Mouse (Mus musculus) embryonic stem cell, embryonic (primary cell): Measurements from ENCODE around the gene Ankrd34a.

ENCODE experiments used
- CTCF ChIA-PET, 4 experiments: fragments of 300-600 bp in 2 of 4; fragments of 350-600 bp in 2 of 4; sonication (Branson Sonifier 250); formaldehyde crosslinking; loops; one replicate each; lab custom pipeline; 2022; ENCODE audit warnings: inconsistent platforms in 2 of 4; lab: Charles Lee
- POLR2A ChIA-PET, 4 experiments: fragments of 300-600 bp in 2 of 4; fragments of 350-600 bp in 2 of 4; sonication (Branson Sonifier 250); formaldehyde crosslinking; loops; one replicate each; lab custom pipeline; 2022; ENCODE audit warnings: antibody characterized with exemption in 4 of 4, inconsistent platforms in 1 of 4; lab: Charles Lee

Ankrd34a gene

DNA sequence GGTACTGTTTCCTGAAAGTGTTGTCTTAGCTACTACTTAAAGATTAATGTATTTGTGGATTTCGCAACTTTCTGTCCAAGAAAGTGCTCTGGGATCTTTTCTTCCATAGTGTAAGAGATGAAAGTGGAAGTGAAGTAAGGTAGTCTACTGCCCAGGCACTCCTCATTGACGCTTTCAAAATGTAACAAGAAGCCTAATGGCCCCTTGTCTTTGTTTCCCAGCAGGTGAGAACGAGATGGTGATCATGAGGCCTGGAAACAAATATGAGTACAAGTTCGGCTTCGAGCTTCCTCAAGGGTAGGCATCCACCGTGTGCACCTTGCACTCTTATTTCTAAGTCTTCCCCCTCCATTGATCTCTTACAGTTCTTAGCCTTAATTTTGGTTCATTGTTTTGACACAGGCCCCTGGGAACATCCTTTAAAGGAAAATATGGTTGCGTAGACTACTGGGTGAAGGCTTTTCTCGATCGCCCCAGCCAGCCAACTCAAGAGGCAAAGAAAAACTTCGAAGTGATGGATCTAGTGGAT is 37.7 kb upstream of the Ankrd34a start:
- ChIA-PET POLR2A (interaction anchor here in 3 of 4 experiments (0.6 to 26.7 kb wide), 21 partner anchors 8 to 233 kb away, joined by 3 to 969 read pairs (median 4); partner anchors contain the start of genes Gm16253 (in 3 of the 3), Polr3gl (in 2 of the 3), Ankrd34a (in 1 of the 3) and Lix1l (in 1 of the 3)), CTCF (interaction anchor here in 1 of 4 experiments (1.5 kb wide), 1 partner anchor 21 kb away, joined by 5 read pairs; no protein-coding TSS in a partner anchor)

DNA sequence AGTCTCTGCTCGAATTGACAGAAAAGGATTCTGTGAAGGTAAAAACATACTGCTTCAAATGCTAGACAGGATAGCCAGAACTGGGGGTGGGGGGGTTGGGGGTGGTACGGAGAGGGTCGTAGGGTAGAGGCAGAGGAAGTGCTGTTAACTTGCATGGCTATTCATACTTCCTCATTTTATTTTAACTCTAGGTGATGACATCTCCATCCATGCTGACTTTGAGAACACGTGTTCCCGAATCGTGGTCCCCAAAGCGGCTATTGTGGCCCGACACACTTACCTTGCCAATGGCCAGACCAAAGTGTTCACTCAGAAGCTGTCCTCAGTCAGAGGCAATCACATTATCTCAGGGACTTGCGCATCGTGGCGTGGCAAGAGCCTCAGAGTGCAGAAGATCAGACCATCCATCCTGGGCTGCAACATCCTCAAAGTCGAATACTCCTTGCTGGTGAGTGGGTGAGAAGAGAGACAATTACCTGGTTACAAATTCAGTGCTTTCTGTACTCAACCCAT is 37.0 kb upstream of the Ankrd34a start:
- CTCF ChIA-PET = interaction anchor here in 1 of 4 experiments (1.5 kb wide), 1 partner anchor 21 kb away, joined by 5 read pairs; no protein-coding TSS in a partner anchor
- POLR2A ChIA-PET = interaction anchor here in 3 of 4 experiments (0.6 to 26.7 kb wide), 18 partner anchors 9 to 116 kb away, joined by 3 to 969 read pairs (median 4); partner anchors contain the start of genes Gm16253 (in 3 of the 3), Polr3gl (in 1 of the 3) and Rbm8a (in 1 of the 3)

DNA sequence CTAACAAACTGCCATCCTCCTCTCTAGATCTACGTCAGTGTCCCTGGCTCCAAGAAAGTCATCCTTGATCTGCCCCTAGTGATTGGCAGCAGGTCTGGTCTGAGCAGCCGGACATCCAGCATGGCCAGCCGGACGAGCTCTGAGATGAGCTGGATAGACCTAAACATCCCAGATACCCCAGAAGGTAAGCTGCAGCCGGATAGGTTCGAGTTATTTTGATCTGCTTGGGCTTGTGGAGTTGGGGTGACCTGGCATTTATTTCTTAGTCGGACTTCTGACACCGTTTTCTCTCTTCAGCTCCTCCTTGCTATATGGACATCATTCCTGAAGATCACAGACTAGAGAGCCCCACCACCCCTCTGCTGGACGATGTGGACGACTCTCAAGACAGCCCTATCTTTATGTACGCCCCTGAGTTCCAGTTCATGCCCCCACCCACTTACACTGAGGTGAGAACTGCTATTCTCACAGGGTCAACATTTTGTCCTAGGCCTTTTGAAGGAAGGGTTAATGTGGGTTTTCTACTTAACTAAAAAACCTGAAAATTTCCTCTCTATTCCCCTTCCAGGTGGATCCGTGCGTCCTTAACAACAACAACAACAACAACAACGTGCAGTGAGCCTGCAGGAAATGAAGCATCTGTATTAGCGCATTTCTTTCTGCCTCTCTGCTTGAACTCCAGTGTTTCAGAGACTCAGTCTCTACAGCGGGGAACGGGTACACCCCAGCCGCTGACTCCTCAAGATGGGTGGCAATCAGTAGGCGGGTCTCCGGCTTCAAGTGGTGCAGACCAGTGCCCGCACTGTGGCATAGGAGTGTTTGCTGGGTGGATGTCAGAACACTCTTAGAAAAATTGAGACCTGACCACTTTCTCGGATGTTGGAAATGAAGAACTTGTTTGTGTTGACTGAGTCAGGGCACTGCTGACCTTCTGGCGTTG is 36.3 kb upstream of the Ankrd34a start:
- CTCF ChIA-PET = interaction anchor here in 2 of 4 experiments (1.1 to 2.7 kb wide), 4 partner anchors 17 to 133 kb away, joined by 3 to 24 read pairs (median 10); partner anchors contain the start of gene Gm16253 (in 1 of the 2)
- POLR2A ChIA-PET = interaction anchor here in 3 of 4 experiments (0.6 to 26.7 kb wide), 28 partner anchors 10 to 136 kb away, joined by 3 to 969 read pairs (median 6); partner anchors contain the start of genes Gm16253 (in 3 of the 3), Rbm8a (in 2 of the 3), Pias3 (in 1 of the 3) and Polr3gl (in 1 of the 3)

DNA sequence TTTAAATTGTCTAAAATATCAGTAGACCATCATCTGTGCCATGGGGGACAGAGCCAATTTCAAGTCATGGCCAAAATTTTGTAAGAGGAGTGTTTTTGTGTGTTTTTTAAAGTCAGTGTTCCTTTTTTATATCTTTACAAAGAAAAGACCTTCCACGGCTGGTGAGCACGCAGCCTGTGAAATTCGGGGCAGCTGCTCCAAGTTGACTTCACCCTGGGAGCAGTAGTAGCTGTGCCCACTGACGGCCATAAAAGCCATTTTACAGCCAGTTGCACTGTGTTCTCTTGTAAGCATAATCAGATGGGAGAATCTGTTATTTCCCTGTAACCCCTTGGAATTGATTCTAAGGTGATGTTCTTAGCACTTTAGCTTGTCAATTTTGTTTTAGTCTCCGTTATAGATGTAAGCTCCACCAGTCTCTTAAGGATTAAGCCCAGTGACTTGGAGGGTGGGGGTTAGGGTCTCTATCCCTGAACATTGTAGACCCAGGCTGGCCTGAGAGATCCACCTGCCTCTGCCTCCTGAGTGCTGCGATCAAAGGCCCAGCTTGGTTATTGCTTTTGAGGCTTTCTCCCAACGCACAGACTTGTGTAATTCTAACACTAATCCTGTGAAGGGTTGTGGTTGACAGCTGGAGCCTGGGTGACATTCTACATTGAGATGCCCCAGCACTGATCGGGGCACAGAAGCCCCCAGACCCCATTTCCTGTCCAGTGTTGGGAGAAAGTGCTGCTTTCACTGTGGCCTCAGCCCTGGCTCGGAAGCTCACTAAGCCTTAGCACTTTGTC is 35.4 kb upstream of the Ankrd34a start:
- ChIA-PET POLR2A (interaction anchor here in 3 of 4 experiments (0.6 to 26.7 kb wide), 43 partner anchors 2 to 702 kb away, joined by 3 to 969 read pairs (median 6); partner anchors contain the start of genes Gm16253 (in 3 of the 3), Rbm8a (in 3 of the 3), Lix1l (in 2 of the 3) and Polr3gl (in 2 of the 3)), CTCF (interaction anchor here in 3 of 4 experiments (1.1 to 3.0 kb wide), 7 partner anchors 10 to 132 kb away, joined by 3 to 24 read pairs (median 6); partner anchors contain the start of genes Gm16253 (in 1 of the 3) and Polr3gl (in 1 of the 3))

DNA sequence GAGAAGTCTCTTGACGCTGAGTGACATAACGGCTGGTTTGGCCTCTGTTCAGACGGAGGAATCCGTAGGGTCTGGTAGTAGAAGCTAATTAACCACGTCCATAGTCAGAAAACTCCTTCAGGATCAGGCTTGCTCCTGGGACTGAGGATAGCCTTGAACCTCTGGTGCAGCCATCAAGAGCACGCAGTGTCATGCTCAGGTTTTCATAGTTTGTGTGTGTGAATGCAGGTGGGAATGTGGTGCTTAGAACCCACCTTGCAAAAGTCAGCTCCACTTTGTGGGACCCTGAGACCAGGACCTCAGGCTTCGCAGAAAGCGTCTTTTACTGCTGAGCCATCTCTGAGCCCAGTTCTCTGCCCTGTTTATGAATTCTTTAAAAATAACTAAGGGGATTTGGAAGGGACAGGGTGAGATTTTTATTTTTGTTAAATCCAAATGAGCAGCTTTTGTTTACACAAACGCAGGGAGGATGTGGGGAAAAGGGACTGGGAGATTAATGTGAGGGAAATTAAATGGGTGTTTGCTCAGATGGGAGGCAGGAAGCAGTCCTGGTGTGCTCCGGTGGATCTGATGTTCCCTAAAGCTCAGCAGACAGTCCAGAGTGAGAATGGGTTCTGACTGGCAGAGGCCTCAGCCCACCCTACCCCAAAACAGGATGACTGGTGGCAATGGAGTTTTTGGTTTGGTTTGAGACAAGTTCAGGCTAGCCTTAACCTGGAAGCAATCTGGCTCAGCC is 34.3 kb upstream of the Ankrd34a start:
- ChIA-PET CTCF (interaction anchor here in 3 of 4 experiments (1.2 to 3.0 kb wide), 8 partner anchors 11 to 32 kb away, joined by 3 to 24 read pairs (median 5); partner anchors contain the start of genes Polr3gl (in 2 of the 3) and Gm16253 (in 1 of the 3)), POLR2A (interaction anchor here in 3 of 4 experiments (0.5 to 26.7 kb wide), 54 partner anchors 3 to 312 kb away, joined by 3 to 969 read pairs (median 4); partner anchors contain the start of genes Gm16253 (in 3 of the 3), Lix1l (in 3 of the 3), Polr3gl (in 3 of the 3) and Rbm8a (in 3 of the 3))

DNA sequence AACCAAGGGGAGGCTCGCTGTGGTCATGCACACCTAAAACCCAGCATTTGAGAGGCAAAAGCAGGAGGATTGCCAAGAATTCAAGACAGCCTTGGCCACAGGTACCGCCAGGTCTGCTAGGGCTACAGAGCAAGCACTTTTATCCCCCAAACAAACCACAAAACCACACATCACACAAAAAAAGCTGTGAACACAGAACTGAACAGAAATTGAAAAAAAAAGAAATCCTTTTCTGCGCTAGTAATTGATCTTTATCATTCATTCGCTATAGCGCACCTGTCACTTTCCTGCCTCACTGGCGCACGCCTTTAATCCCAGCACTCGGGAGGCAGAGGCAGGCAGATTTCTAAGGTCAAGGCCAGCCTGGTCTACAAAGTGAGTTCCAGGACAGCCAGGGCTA is 33.2 kb upstream of the Ankrd34a start:
- ChIA-PET CTCF (interaction anchor here in 3 of 4 experiments (1.3 to 3.0 kb wide), 6 partner anchors 13 to 31 kb away, joined by 3 to 24 read pairs (median 8); partner anchors contain the start of gene Polr3gl (in 1 of the 3)), POLR2A (interaction anchor here in 3 of 4 experiments (0.7 to 26.7 kb wide), 18 partner anchors 4 to 133 kb away, joined by 3 to 969 read pairs (median 6); partner anchors contain the start of genes Gm16253 (in 3 of the 3), Rbm8a (in 3 of the 3), Gm42957 (in 1 of the 3) and Lix1l (in 1 of the 3))

DNA sequence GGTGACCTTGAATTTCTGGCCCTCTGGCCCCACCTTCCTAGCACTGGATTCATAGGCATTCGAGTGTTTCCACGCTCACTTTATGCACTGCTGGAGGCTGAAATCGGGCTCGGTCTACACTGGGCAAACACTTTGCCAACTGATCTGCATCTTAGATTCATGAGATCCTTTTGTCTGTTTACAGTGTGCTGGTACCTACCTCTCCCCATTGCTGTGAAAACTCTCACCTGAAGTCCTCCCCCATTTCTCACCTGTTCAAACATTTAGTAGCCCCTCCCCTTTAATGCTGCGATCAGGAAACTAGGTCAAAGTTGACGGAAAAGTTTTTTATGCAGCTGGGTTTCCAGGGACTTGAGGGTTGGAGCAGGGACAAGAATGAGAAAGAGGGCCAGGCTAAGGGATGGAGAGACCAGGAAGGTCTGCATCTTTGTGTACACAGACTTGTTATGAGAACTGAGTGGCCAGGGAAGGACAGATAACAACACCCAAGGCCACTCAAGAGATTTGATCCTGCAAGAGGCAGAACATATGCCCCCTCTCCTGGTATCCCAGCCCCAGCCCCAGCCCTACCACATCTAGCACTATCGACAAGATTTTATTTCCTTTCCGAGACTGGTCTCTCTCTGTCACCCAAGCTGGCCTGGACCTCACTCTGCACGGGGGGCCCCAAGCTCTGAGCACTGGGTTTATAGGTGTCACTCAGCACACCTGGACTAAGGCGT is 32.4 kb upstream of the Ankrd34a start:
- ChIA-PET POLR2A (interaction anchor here in 3 of 4 experiments (0.7 to 26.7 kb wide), 19 partner anchors 5 to 345 kb away, joined by 3 to 969 read pairs (median 6); partner anchors contain the start of genes Gm16253 (in 3 of the 3), Rbm8a (in 3 of the 3), Bola1 (in 1 of the 3) and Hist2h2ab (in 1 of the 3)), CTCF (interaction anchor here (0.7 to 3.0 kb wide), 7 partner anchors 13 to 81 kb away, joined by 3 to 15 read pairs (median 5); partner anchors contain the start of genes Gm16253 (in 2 of the 4) and Itga10 (in 1 of the 4))

DNA sequence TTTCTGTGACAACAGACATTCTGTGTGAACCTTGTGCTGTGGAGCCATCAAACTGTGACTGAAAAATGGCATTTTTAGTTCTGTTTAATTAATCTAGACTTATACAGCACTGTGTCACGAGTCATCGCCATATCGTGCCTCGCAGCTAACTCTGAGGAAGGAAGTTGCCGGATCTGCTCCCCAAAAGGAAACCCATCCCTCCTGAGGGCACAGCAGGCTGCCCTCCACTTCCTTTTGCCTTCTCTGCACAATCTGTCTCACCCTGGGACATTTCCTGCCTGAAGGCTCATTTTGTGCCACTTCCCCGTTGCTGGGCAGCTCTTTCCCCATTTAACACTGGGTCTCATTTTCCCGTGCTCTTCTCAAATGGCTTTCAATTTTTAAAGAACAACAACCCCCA is 31.8 kb upstream of the Ankrd34a start:
- CTCF ChIA-PET = interaction anchor here (0.6 to 2.5 kb wide), 12 partner anchors 12 to 1046 kb away, joined by 3 to 15 read pairs (median 4); partner anchors contain the start of genes Gm16253 (in 2 of the 4) and Itga10 (in 1 of the 4)
- POLR2A ChIA-PET = interaction anchor here in 3 of 4 experiments (0.5 to 26.7 kb wide), 28 partner anchors 6 to 1536 kb away, joined by 3 to 969 read pairs (median 3); partner anchors contain the start of genes Gm16253 (in 3 of the 3), Rbm8a (in 3 of the 3), Bola1 (in 1 of the 3) and Hist2h2ab (in 1 of the 3)

DNA sequence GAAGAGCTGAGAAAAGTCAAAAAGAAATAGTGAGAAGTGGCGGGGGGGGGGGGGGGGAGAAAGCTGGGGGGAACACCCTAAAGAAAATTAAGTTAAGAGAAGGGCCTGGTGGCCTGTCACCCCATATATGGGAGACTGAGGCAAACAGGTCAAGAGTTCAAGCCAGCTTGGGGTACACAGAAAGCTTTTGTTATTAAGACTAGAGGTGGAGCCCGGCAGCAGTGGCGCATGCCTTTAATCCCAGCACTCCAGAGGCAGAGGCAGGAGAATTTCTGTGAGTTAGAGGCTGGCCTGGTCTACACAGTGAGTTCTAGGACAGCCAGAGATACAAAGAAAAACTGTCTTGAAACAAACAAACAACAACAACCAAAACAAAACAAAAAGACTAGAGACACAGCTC is 31.3 kb upstream of the Ankrd34a start:
- ChIA-PET POLR2A (interaction anchor here (0.5 to 26.7 kb wide), 32 partner anchors 6 to 1774 kb away, joined by 3 to 969 read pairs (median 3); partner anchors contain the start of genes Gm16253 (in 3 of the 4), Rbm8a (in 3 of the 4), Bola1 (in 1 of the 4) and Hist2h2ab (in 1 of the 4)), CTCF (interaction anchor here (0.6 to 2.5 kb wide), 10 partner anchors 12 to 1045 kb away, joined by 3 to 15 read pairs (median 5); partner anchors contain the start of genes Gm16253 (in 2 of the 4) and Itga10 (in 1 of the 4))

DNA sequence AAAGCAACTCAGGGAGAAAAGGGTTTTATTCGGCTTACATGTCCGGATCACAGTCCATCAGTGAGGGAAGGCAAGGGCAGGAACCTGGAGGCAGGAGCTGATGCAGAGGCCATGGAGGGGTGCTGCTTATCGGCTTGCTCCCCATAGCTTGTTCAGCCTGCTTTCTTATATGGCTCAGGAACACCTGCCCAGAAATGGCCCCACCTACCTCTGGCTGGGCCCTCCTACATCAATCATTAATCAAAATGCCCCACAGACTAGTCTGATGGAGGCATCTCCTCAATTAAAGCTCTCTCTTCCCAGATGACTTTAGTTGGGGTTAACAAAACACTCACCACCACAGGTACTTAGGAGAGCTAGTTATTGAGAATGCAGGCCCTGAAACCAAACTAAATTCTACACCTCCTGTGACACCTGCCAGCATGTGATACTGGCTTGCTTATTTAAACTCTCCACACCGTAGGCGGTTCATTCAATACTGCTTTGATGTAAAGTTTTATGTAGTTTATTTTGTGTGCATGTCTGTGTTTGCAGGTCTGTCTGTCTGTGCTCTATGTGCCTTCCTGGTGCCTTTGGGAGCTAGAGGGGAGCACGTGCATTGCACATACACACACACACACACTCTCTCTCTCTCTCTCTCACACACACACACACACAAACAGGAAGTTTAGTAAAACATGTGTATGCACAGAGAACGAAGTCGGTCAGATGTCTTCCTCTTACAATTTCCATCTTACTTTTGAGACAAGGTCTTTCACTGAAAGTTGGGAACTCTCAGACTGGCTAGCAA is 29.6 kb upstream of the Ankrd34a start:
- ChIA-PET CTCF (interaction anchor here in 3 of 4 experiments (0.6 to 1.3 kb wide), 3 partner anchors 14 to 27 kb away, joined by 4 to 9 read pairs (median 4); partner anchors contain the start of gene Polr3gl (in 1 of the 3)), POLR2A (interaction anchor here in 3 of 4 experiments (0.6 to 26.7 kb wide), 14 partner anchors 5 to 130 kb away, joined by 3 to 969 read pairs (median 6); partner anchors contain the start of genes Gm16253 (in 3 of the 3), Txnip (in 3 of the 3), Rbm8a (in 2 of the 3) and Pias3 (in 1 of the 3))

DNA sequence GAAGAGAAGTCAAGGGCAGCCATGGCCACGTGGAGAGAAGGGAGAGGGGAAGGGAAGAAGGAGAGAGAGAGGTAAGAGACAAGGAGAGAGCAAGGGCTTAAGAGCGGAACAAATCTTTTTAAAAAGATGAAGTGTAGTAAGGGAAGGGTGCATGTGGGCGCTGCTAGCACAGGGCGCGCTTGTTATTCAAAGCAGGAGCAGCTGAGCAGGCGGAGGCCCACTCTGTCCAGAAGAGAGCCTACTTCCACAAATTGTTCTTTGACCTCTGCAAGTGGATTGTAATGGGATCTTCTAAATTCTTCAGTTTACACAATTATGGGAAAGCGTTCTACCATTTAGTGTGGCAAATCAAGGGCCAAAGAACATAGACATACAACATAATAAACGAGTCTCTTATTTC is 27.8 kb upstream of the Ankrd34a start:
- ChIA-PET POLR2A (interaction anchor here in 3 of 4 experiments (1.2 to 26.7 kb wide), 7 partner anchors 3 to 155 kb away, joined by 3 to 969 read pairs (median 5); partner anchors contain the start of genes Gm16253 (in 3 of the 3) and Txnip (in 2 of the 3)), CTCF (interaction anchor here in 1 of 4 experiments (1.1 kb wide), 1 partner anchor 13 kb away, joined by 4 read pairs; no protein-coding TSS in a partner anchor)

DNA sequence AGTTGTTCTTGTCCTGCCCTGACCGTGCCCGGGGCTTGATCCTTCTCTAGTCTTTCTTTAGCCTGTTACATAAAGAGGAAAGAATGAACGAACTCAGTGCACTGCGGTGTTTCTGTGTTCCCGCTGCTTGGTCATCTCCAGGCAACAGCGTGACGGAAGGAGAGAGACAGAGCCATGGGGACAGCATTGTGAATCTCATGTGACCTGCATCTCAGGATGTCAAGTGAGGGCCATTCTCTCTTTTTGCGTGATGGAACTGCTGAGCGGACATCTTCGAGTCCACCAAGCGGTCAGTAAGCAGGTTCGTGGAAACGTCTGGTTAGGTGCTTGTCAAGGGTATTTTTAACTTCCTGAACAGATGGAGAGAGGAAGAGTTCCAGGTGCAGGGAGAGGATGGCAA is 26.9 kb upstream of the Ankrd34a start:
- ChIA-PET CTCF (interaction anchor here in 2 of 4 experiments (0.6 to 2.1 kb wide), 8 partner anchors 11 to 291 kb away, joined by 3 to 13 read pairs (median 3); partner anchors contain the start of genes Polr3gl (in 2 of the 2) and Ankrd34a (in 1 of the 2)), POLR2A (interaction anchor here (0.9 to 26.7 kb wide), 24 partner anchors 2 to 156 kb away, joined by 3 to 969 read pairs (median 6); partner anchors contain the start of genes Txnip (in 4 of the 4), Polr3gl (in 3 of the 4), Gm16253 (in 1 of the 4) and Gm42957 (in 1 of the 4))
